Mouse (Mus musculus): ENCODE results near the gene Nrxn3.

Nrxn3 gene

DNA sequence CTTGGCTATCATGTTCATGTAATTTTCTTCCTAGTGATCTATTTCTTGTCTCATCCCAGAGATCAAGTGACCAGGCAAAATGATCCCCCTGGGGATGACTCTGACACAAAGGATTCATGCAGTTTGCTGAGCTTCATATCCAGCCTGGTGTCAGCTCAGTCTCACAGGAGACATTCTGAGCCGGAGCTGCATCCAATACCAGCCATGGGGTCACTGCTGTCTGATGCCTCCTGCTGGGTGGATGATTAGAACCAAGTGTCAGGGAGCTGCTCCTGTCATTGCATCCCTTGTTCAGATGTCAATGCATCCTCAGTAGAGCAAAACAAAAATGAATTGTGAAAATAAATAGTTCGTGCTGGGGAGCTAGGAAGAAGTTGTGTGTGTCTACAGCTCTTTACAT, 1174.2 kb downstream of the Nrxn3 start:
- in situ Hi-C loops (cut with MboI; ENCODE audit: low pct_unique_long_range_greater_than_20kb in 1 of 2, low sequenced_read_pairs in 2 of 2, unreplicated experiment in 1 of 2), result no loop called here

DNA sequence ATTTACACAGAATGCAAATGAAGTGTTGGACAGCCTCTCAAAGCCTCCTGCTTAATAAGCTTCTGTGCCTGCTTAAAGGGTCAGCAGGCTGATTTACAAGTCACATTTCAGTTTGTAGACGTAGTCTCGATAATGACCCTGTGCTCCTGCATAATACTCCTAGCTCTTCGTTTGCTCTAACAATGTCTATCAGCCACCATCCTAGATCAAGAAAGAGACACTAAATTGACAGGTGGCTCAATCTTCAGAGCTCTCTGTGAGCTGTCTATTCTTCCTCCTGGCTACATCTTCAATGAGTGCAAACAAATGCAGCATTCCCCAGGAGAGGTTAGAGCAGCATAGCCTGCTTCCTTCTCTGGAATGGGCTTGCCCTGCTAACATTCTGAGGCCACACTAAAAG, 1186.9 kb downstream of the Nrxn3 start:
- in situ Hi-C loops (cut with MboI; ENCODE audit: low pct_unique_long_range_greater_than_20kb in 1 of 2, low sequenced_read_pairs in 2 of 2, unreplicated experiment in 1 of 2), result no loop called here

DNA sequence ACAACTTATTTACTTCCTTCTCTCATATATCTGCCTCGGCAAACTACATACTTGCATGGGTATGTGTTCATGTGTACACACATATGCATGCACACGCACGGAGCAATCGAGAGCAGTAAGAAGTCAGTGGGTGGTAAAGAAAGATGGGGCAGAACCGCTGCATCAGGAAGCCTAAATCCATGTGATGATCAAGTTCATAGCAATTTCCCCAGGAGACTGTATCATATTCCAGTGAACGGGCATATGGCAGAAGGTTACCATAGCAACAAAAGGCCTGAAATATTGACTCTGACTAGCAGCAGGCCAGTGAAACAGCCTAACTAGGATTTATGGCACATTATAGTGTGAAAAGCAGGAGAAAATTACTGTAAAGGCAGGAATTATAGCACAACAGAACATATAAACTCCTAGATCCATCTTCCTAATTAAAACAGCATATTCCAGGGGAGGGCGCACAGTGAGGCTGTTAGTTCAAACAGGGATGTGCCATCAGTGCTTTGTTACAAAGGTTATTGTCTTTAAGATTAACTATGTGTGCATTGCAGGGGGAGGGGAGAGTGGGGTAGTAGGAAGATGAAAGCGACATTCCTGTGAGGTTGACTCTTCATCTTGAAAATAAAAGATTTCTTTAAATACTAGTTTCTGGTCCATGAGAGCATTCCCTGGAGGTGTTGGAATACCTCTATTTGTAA, 1195.6 kb downstream of the Nrxn3 start:
- in situ Hi-C loops (cut with MboI; ENCODE audit: low pct_unique_long_range_greater_than_20kb in 1 of 2, low sequenced_read_pairs in 2 of 2, unreplicated experiment in 1 of 2), result no loop called here

- in situ Hi-C loops (cut with MboI; ENCODE audit: low pct_unique_long_range_greater_than_20kb in 1 of 2, low sequenced_read_pairs in 2 of 2, unreplicated experiment in 1 of 2), result no loop called here
These were observed 1209.7 kb downstream of the Nrxn3 start for GRCm38 (mm10) chr12:89932338-89932737.

GRCm38 (mm10) chr12:89933630-89934029, 1211.0 kb downstream of the Nrxn3 start:
- in situ Hi-C loops (cut with MboI; ENCODE audit: low pct_unique_long_range_greater_than_20kb in 1 of 2, low sequenced_read_pairs in 2 of 2, unreplicated experiment in 1 of 2), result no loop called here

DNA sequence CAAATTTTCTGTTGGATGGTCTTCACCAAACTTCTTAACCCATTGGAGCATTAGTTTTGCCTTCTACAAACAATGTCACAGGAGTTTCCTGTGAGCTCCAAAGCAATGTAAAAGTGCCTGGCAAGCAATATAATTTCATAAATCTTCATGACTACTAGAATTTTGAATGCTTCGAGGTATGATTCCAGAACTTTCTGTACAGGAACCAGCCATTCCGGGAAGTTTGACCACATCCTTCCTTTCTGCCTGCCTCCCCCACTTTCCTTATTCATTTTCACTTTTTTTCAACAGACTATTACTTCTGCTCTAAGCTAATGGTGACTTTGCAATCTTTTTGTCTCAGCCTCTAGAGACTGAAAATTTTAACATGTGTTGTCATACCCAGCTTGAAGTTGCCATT, 1218.1 kb downstream of the Nrxn3 start:
- in situ Hi-C loops (cut with MboI; ENCODE audit: low pct_unique_long_range_greater_than_20kb in 1 of 2, low sequenced_read_pairs in 2 of 2, unreplicated experiment in 1 of 2), result no loop called here

DNA sequence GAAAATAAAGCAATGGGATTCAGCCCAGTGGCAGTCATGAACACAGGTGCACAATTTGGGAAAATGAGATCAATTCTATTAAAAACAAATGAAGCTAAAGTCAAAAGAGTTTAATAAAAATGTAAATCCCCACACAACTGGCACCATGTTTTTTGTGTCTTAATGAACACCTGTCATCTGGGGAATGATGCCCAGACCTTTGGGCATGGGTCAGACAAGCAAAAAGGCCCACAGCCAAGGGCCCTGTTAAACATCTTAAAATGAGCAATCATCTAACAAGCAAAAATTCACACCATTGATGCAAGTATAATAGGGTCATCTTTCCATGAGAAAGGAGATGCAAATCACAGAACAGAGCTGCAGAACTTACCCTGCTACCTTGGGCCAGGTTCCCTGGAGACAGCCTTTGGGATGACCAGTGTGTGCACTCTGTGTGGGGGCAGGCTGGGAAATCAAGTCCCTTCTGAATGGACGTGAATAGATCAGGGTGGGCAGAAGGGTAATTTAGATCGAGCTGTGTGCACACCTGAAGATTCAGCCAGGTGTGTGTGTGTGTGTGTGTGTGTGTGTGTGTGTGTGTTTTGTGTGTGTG, 1223.3 kb downstream of the Nrxn3 start:
- in situ Hi-C loops (cut with MboI; ENCODE audit: low pct_unique_long_range_greater_than_20kb in 1 of 2, low sequenced_read_pairs in 2 of 2, unreplicated experiment in 1 of 2), result no loop called here

DNA sequence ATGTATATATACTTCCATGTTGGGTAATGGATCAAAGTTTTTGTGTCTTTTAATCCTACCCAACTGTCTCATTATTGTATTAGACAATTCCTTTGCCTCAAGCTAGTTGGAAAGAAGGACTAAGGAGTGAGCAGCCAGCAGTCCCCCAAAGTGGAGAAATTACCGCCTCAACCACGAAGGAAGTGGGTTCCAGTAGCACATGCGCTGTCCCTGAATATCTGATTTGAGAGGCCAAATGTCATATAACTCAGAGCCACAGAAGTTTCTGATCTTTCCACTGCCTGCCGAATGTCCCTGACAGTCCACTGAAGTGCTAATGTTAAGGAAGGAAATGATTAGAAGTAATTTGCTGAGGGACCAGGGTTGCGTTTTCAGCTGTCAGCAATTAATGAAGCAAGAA, 1223.8 kb downstream of the Nrxn3 start:
- in situ Hi-C loops (cut with MboI; ENCODE audit: low pct_unique_long_range_greater_than_20kb in 1 of 2, low sequenced_read_pairs in 2 of 2, unreplicated experiment in 1 of 2), result no loop called here

- in situ Hi-C loops (cut with MboI; ENCODE audit: low pct_unique_long_range_greater_than_20kb in 1 of 2, low sequenced_read_pairs in 2 of 2, unreplicated experiment in 1 of 2), result no loop called here
These were observed 1230.6 kb downstream of the Nrxn3 start for GRCm38 (mm10) chr12:89953237-89953636.

- in situ Hi-C loops (cut with MboI; ENCODE audit: low pct_unique_long_range_greater_than_20kb in 1 of 2, low sequenced_read_pairs in 2 of 2, unreplicated experiment in 1 of 2), result no loop called here
These were observed 1231.0 kb downstream of the Nrxn3 start for GRCm38 (mm10) chr12:89953649-89954048.

DNA sequence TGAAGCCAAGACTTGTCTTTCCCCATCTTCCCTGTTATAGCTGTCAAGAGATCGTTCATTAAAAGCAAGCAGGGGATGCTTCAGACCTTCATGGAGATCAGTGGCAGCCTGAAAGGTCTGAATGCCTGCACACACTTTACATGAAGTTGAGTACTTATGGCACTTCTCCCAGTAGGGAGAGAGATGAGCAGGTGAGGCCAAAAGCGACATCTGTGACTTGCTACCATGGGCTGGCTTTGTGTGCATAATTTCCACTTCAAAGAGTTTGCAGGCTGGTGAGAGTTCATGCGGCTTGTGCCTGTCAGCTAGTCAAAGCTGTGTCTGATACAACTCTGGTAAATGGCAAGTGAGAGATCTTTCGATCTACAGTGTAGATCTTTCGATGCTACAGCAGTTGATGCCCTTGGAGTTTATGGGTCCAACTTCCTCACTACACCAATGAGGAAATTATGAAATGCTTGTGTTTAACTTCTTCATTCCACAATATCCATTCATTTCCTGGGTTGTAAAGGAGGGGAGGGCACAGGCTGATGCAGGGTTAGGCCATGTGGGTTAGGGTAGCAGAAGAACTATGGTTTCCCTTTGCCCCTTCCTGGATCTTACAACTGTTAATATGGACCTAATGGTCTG, 1231.9 kb downstream of the Nrxn3 start:
- in situ Hi-C loops (cut with MboI; ENCODE audit: low pct_unique_long_range_greater_than_20kb in 1 of 2, low sequenced_read_pairs in 2 of 2, unreplicated experiment in 1 of 2), result no loop called here

GRCm38 (mm10) chr12:89963073-89963472, 1240.4 kb downstream of the Nrxn3 start:
- in situ Hi-C loops (cut with MboI; ENCODE audit: low pct_unique_long_range_greater_than_20kb in 1 of 2, low sequenced_read_pairs in 2 of 2, unreplicated experiment in 1 of 2), result no loop called here

- in situ Hi-C loops (cut with MboI; ENCODE audit: low pct_unique_long_range_greater_than_20kb in 1 of 2, low sequenced_read_pairs in 2 of 2, unreplicated experiment in 1 of 2), result no loop called here
These were observed 1254.0 kb downstream of the Nrxn3 start for GRCm38 (mm10) chr12:89976648-89977047.

DNA sequence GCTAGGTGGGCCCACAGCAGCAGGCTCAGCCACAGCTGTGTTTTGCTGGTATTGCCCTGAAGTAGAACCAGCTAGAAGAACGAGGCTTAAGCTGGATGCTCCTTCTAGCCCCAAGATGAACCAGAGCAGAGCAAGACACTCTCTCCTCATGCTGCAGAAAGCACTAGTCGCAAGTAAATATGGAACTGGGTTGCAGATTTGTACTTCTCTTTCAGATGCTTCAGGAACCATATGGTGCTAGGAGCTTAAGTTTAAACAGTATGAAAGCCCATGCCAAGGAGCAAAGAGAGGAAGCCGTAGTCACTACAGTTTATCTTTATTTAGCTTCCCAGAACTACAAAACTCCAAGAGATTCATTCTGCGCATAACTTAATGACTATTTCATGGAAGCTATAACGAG, 1254.8 kb downstream of the Nrxn3 start:
- in situ Hi-C loops (cut with MboI; ENCODE audit: low pct_unique_long_range_greater_than_20kb in 1 of 2, low sequenced_read_pairs in 2 of 2, unreplicated experiment in 1 of 2), result no loop called here

GRCm38 (mm10) chr12:89979190-89979589, 1256.5 kb downstream of the Nrxn3 start:
- in situ Hi-C loops (cut with MboI; ENCODE audit: low pct_unique_long_range_greater_than_20kb in 1 of 2, low sequenced_read_pairs in 2 of 2, unreplicated experiment in 1 of 2), result no loop called here

GRCm38 (mm10) chr12:89982445-89982844, 1259.8 kb downstream of the Nrxn3 start:
- in situ Hi-C loops (cut with MboI; ENCODE audit: low pct_unique_long_range_greater_than_20kb in 1 of 2, low sequenced_read_pairs in 2 of 2, unreplicated experiment in 1 of 2), result no loop called here

DNA sequence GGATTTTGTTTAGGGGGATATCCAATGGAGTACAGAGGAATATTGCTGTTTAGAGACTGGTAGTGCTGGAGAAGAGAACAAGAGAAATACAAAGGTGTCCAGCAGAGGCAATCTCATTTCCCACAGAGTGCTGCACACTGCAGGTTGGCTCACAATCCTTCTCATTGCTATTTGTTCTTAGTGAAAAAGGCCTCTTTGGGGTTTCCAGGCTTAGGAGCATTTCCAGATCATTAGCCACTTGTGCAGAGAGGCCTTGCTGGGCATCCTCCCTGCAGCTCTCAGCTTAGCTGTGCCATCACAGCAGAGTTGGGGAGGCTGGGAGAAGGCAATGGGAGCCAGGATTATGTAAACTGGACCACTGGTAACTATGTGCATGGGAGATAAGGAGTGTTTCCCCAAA, 1260.7 kb downstream of the Nrxn3 start:
- in situ Hi-C loops (cut with MboI; ENCODE audit: low pct_unique_long_range_greater_than_20kb in 1 of 2, low sequenced_read_pairs in 2 of 2, unreplicated experiment in 1 of 2), result no loop called here

GRCm38 (mm10) chr12:89986219-89986618, 1263.5 kb downstream of the Nrxn3 start:
- in situ Hi-C loops (cut with MboI; ENCODE audit: low pct_unique_long_range_greater_than_20kb in 1 of 2, low sequenced_read_pairs in 2 of 2, unreplicated experiment in 1 of 2), result no loop called here

GRCm38 (mm10) chr12:89993273-89993672, 1270.6 kb downstream of the Nrxn3 start:
- in situ Hi-C loops (cut with MboI; ENCODE audit: low pct_unique_long_range_greater_than_20kb in 1 of 2, low sequenced_read_pairs in 2 of 2, unreplicated experiment in 1 of 2), result no loop called here

DNA sequence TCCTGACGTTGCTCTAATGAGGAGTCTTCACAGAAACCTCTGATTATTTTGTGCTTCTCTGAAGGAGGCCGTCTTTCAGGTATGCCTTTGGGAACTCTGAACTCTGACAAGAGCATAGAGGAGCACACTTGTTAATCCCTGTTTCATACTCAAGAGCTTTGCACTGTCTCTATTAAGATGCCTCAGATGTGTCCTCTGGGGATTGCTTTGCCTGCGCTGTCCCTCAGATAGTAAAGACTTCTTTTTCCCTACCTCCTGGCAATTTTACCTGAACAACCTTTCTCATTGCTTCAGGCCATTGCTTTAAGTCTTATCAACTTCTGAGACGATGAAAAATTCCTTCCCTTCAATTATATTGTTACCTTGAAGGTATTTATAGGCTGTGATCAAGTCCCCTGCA, 1272.7 kb downstream of the Nrxn3 start:
- in situ Hi-C loops (cut with MboI; ENCODE audit: low pct_unique_long_range_greater_than_20kb in 1 of 2, low sequenced_read_pairs in 2 of 2, unreplicated experiment in 1 of 2), result no loop called here
